Mouse (Mus musculus): ENCODE results near the gene Gdf11. TPM values are rescaled to one million over a fixed set of nuclear protein-coding genes. Genes with fewer than 3 reads are reported as not detected.
A peak's percentile ranks its signal among the peaks of the same experiment; 100 is the strongest.

Gdf11 gene
- 3.0 and 3.1 TPM in 2 replicates for polyA plus RNA-seq (2015; fragmentation: Nextera tagmentation; extraction: Ambion mirVana)

DNA sequence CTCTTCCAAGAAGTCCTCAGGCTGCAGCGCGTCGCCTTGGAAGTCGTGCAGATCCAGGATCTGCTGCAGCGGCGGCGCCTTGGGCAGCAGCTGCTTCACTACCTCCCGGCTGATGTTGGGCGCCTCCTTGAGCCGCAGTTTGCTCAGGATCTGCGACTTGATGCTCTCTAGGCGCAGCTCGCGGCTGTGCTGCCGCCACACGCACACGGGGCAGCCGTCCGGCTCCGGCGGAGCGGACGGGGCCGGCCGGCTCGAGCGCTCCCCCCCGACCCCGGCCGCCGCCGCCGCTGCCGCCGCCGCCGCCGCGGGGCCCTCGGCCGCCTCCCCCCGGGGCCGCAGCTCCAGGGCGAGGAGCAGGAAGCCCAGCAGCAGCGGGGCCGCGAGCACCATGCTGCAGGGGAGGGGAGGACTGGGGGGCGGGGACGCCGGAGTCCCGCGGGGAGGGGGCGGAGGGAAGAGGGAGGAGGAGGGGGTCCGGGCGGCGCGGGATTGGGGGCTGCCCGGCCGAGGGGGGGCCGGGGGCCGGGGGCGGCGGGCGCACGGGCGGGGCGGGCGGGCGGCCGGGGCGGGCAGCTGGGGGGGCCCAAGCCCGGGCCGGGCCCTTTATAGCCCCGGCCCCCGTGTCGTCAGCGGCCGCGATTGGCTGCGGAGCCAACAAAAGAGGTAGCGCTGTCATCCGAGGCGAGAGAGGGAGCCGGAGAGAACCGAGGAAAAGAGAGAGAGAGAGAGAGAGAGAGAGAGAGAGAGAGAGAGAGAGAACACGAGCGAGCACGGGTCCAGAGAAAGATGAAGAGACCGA lies at the start of gene Gdf11:
Gene Gdf11, minus strand, starts transcription at position 423 of the 799 bp plus-strand sequence.
- H3K36me3 ChIP-seq (ENCODE audit: control insufficient read depth, insufficient read depth, low read length), result no peaks in the 10 kb centered on the region
- peak; percentile 79 for ATAC-seq (ENCODE audit: low read depth)
- H3K4me2 ChIP-seq (ENCODE audit: low read depth, low read length), result peak within 1 kb of the TSS; percentile 96
- H3K27me3 ChIP-seq (ENCODE audit: control insufficient read depth, insufficient read depth, low read depth, low read length), result peaks cover 11% of the 10 kb centered on the region; the same call in 1 of the 2 replicates
- H3K27ac ChIP-seq (ENCODE audit: low read length), result peak within 1 kb of the TSS; percentile 84
- H3K4me3 ChIP-seq (ENCODE audit: low read length), result peak within 1 kb of the TSS; percentile 79
- WGBS, result under 1% methylated on average over 53 of the region's 89 CpGs
- H3K9me3 ChIP-seq (ENCODE audit: control insufficient read depth, low read length), result no peaks in the 10 kb centered on the region
- H3K9ac ChIP-seq (ENCODE audit: low read length), result peak within 1 kb of the TSS; percentile 78
- peaks cover 29% of the 10 kb centered on the region for H3K4me1 ChIP-seq (replicated peaks; ENCODE audit: control insufficient read depth, insufficient read depth, low read length)

DNA sequence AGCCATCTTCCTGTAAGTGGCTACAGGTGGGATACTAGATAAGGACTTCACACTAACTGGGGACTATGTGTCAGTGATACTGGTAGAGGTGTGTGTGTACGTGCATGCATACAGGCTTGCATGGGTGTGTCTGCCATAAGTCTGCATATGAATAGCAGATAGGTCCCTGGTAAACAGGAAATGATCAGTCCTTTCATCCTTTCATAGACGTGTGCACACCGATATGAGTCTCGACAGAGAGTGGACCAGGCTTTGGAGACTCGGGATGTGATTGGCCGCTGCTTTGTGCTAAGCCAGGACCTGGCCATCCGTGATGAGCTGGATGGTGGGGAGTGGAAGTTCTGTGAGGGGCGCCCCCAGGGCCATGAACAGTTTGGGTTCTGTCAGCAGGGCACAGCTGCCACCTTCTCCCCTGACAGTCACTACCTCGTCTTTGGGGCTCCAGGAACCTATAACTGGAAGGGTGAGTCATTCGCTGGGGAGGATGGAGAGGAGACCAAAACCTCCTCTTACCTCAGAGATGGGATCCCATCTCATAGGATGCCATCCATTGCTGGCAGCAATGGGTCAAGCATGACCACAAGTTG lies 49.0 kb upstream of the Gdf11 start:
- Histone ChIP-seq H3K36me3 (ENCODE audit: control insufficient read depth, insufficient read depth, low read length) (no peaks in the 10 kb centered on the region), H3K4me2 (ENCODE audit: low read depth, low read length) (no peak overlapping the region), H3K4me1 (replicated peaks; ENCODE audit: control insufficient read depth, insufficient read depth, low read length) (no peaks in the 10 kb centered on the region), H3K27me3 (ENCODE audit: control insufficient read depth, insufficient read depth, low read depth, low read length) (peaks cover 7% of the 10 kb centered on the region), H3K9ac (ENCODE audit: low read length) (no peak overlapping the region), H3K4me3 (ENCODE audit: low read length) (no peak overlapping the region), H3K9me3 (ENCODE audit: control insufficient read depth, low read length) (no peaks in the 10 kb centered on the region), H3K27ac (ENCODE audit: low read length) (no peak overlapping the region)
- 82% methylated on average over 10 of the region's 10 CpGs for WGBS
- ATAC-seq (ENCODE audit: low read depth), result no peak

DNA sequence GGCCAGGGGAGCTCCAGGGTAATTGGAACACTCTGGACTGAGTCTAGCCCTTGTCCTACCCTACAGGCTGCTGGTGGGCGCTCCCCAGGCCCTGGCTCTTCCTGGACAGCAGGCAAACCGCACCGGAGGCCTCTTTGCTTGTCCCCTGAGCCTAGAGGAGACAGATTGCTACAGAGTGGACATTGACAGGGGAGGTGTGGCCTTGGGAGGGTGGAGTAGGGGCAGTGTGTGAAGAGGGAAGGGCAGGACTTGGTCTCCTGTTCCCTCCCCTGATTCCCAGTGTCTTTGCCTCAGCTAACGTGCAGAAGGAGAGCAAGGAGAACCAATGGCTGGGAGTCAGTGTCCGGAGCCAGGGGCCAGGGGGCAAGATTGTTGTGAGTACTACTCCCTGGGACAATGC lies 47.5 kb upstream of the Gdf11 start:
- H3K27ac ChIP-seq (ENCODE audit: low read length), result no peak overlapping the region
- H3K36me3 ChIP-seq (ENCODE audit: control insufficient read depth, insufficient read depth, low read length), result no peaks in the 10 kb centered on the region
- H3K4me3 ChIP-seq (ENCODE audit: low read length), result no peak overlapping the region
- H3K27me3 ChIP-seq (ENCODE audit: control insufficient read depth, insufficient read depth, low read depth, low read length), result peaks cover 22% of the 10 kb centered on the region
- H3K9me3 ChIP-seq (ENCODE audit: control insufficient read depth, low read length), result no peaks in the 10 kb centered on the region
- peaks cover 4% of the 10 kb centered on the region for H3K4me1 ChIP-seq (replicated peaks; ENCODE audit: control insufficient read depth, insufficient read depth, low read length)
- ATAC-seq (ENCODE audit: low read depth), result no peak
- no peak overlapping the region for H3K4me2 ChIP-seq (ENCODE audit: low read depth, low read length)
- WGBS, result 44% methylated on average over 5 of the region's 5 CpGs
- no peak overlapping the region for H3K9ac ChIP-seq (ENCODE audit: low read length)

DNA sequence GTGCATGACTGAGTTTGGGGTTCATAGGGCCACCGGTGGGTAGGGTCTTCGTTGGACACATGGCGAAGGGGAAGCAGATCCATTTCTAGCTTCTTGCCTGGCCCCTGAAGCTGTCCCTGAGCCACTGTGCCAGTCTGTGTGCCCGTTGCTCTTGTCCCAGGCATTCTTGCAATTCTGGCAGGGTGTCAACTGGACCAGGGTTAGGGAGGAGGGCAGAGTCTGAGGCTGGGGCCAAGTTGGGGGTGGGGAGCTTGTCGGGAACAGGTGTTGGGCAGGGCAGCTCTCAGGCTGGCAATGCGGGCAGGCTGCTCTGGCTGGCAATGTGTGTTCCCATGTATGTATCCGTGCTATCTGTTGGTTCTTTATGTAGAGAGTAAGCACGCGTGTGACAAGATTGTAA lies 46.9 kb upstream of the Gdf11 start:
- WGBS, result 68% methylated on average over 9 of the region's 9 CpGs
- Histone ChIP-seq H3K4me3 (ENCODE audit: low read length) (no peak overlapping the region), H3K4me1 (replicated peaks; ENCODE audit: control insufficient read depth, insufficient read depth, low read length) (peaks cover 8% of the 10 kb centered on the region), H3K4me2 (ENCODE audit: low read depth, low read length) (no peak overlapping the region), H3K9ac (ENCODE audit: low read length) (no peak overlapping the region), H3K36me3 (ENCODE audit: control insufficient read depth, insufficient read depth, low read length) (no peaks in the 10 kb centered on the region), H3K9me3 (ENCODE audit: control insufficient read depth, low read length) (no peaks in the 10 kb centered on the region), H3K27me3 (ENCODE audit: control insufficient read depth, insufficient read depth, low read depth, low read length) (peaks cover 27% of the 10 kb centered on the region), H3K27ac (ENCODE audit: low read length) (no peak overlapping the region)
- ATAC-seq (ENCODE audit: low read depth), result peak; percentile 34; the same call in 1 of the 2 replicates

DNA sequence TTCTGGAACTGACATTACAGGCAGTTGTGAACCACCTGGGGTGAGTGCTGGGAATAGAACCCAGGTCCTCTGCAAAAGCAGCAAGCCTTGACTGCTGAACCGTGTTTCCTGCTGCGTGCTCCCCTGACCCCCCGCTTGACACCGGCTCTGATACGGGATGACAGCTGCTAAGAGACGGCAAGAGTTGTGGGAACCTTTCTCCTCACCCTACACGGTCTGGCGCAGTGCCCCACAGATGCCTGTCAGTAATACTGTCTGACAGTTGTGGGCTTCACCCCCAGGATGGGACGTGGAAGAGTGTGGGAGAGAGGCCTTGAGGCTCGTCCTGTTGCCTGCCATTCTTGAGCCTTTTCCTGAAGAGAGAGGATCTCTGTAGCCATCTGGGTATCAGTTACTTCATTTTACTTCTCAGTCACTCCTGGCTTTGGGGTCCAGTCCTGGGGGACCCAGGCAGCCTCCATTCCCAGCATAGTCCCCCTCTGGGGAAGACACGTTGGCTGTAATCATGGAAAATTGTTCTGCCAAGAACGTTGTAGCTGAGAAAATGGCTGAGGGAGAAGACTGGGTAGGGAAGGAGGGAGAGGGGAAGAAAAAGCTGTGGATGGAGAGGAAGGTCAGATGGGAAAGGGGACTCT lies 46.4 kb upstream of the Gdf11 start:
- no peak for ATAC-seq (ENCODE audit: low read depth)
- Histone ChIP-seq H3K9me3 (ENCODE audit: control insufficient read depth, low read length) (no peaks in the 10 kb centered on the region), H3K36me3 (ENCODE audit: control insufficient read depth, insufficient read depth, low read length) (no peaks in the 10 kb centered on the region), H3K4me2 (ENCODE audit: low read depth, low read length) (no peak overlapping the region), H3K4me1 (replicated peaks; ENCODE audit: control insufficient read depth, insufficient read depth, low read length) (peaks cover 8% of the 10 kb centered on the region), H3K4me3 (ENCODE audit: low read length) (no peak overlapping the region), H3K27ac (ENCODE audit: low read length) (no peak overlapping the region), H3K9ac (ENCODE audit: low read length) (no peak overlapping the region), H3K27me3 (ENCODE audit: control insufficient read depth, insufficient read depth, low read depth, low read length) (peaks cover 31% of the 10 kb centered on the region)
- WGBS, result 55% methylated on average over 12 of the region's 12 CpGs

DNA sequence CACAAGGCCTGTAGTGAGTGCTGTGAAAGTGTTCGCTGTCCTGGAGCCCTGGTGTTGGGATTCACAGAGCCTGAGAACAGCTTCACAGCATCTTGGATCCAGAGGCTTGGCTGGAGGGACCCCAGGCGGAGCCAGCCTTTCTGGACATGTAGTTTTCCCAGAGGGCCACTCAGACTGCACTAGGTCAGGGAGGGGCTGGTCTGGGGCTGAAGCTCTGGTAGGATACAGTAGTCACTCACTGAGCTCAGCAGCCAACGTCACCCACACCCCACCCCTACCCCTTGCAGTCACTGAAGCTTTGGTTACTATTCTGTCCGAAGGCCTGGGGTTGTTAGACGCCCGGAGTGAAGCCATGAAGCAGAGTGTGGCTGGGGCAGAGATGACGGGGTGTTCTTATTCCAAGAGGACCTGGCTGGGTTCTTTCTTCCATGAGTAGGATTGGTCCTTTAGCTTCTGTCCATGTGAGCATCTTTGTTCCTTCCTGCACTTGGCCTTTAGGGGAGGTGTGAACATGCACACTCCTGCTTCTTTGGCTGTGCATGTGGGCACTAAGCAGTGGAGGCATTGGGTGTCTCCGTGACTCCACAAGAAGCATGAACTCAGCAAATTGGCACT lies 44.4 kb upstream of the Gdf11 start:
- H3K4me1 ChIP-seq (replicated peaks; ENCODE audit: control insufficient read depth, insufficient read depth, low read length), result peaks cover 8% of the 10 kb centered on the region
- no peak for ATAC-seq (ENCODE audit: low read depth)
- 72% methylated on average over 8 of the region's 8 CpGs for WGBS
- no peaks in the 10 kb centered on the region for H3K36me3 ChIP-seq (ENCODE audit: control insufficient read depth, insufficient read depth, low read length)
- H3K27ac ChIP-seq (ENCODE audit: low read length), result no peak overlapping the region
- H3K4me3 ChIP-seq (ENCODE audit: low read length), result no peak overlapping the region
- H3K9ac ChIP-seq (ENCODE audit: low read length), result no peak overlapping the region
- peaks cover 39% of the 10 kb centered on the region for H3K27me3 ChIP-seq (ENCODE audit: control insufficient read depth, insufficient read depth, low read depth, low read length)
- no peaks in the 10 kb centered on the region for H3K9me3 ChIP-seq (ENCODE audit: control insufficient read depth, low read length)
- no peak overlapping the region for H3K4me2 ChIP-seq (ENCODE audit: low read depth, low read length)

DNA sequence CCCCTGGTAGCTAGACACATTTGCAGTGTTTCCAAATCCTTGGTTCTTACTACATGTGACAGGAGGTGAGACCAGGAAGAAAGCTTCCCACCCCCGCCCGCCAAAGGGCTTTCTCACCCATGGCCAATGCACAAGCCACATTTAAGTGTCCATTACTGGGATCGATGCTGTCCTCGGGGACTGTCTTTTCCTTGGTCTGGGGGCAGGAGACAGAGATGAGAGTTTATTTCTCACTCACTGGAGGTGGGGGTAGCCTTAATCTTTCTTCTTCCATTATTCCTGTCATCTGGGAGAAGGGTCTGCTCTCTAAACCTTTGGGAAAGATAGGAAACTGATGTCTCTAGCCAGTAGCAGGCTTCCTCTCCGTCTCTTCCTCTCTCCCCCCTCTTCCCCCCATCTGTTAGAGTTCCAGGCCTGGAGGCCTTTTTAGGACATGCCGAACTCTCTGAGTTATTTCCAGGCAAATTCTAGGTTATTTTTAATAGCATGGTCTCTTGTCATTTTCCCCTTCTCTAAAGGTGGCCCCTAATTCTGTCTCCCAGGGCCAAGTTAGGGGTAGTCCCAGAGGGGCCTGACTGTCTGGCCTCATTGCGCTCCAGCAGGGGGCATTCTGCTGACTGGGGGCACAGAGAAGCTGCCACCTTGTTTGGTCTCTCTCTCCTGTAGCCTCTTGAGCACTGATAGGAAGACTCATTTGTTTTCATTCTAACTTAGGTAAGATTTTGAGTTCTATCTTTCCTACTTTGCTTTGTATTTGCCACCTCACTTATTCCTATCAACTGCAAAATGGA lies 43.7 kb upstream of the Gdf11 start:
- Histone ChIP-seq H3K9me3 (ENCODE audit: control insufficient read depth, low read length) (no peaks in the 10 kb centered on the region), H3K27me3 (ENCODE audit: control insufficient read depth, insufficient read depth, low read depth, low read length) (peaks cover 39% of the 10 kb centered on the region), H3K4me2 (ENCODE audit: low read depth, low read length) (no peak overlapping the region), H3K36me3 (ENCODE audit: control insufficient read depth, insufficient read depth, low read length) (no peaks in the 10 kb centered on the region), H3K9ac (ENCODE audit: low read length) (no peak overlapping the region), H3K4me1 (replicated peaks; ENCODE audit: control insufficient read depth, insufficient read depth, low read length) (peaks cover 8% of the 10 kb centered on the region), H3K4me3 (ENCODE audit: low read length) (no peak overlapping the region), H3K27ac (ENCODE audit: low read length) (no peak overlapping the region)
- no peak for ATAC-seq (ENCODE audit: low read depth)
- 55% methylated on average over 7 of the region's 7 CpGs for WGBS

DNA sequence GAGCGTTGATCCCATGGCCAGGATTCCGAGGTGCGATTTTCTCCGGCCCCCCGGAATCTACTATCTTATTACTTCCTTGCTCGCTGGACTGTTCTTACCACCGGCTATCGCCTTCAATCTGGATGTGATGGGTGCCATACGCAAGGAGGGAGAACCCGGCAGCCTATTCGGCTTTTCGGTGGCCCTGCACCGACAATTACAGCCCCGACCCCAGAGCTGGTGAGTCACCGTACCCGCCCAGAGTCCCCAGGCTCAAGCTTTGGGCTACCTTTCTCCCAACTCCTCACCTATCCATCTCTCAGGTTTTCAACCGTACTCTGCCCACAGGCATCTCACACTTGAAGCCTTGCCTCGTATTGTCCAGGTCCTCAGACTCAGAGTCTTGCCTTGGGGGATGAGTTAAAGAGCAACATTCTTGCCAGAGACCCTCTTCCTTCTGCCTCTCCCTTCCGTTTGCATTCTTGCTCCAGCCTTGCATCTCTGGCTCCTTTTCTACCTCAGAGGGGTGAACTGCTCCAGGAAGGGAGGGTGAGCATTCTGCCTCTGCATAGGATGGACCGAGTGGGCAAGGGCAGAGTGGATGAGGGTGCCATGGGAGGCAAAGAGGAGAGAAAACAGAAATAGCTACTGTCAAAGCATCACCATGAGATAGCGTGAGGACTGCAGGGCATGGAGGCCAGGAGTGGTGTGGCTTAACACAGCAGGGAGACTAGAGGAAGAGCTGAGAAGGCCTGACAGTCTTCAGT lies 42.6 kb upstream of the Gdf11 start:
- Histone ChIP-seq H3K27ac (ENCODE audit: low read length) (no peak overlapping the region), H3K36me3 (ENCODE audit: control insufficient read depth, insufficient read depth, low read length) (no peaks in the 10 kb centered on the region), H3K4me2 (ENCODE audit: low read depth, low read length) (peak overlapping the region; percentile 68), H3K27me3 (ENCODE audit: control insufficient read depth, insufficient read depth, low read depth, low read length) (peaks cover 39% of the 10 kb centered on the region), H3K4me3 (ENCODE audit: low read length) (peak overlapping the region; percentile 49), H3K4me1 (replicated peaks; ENCODE audit: control insufficient read depth, insufficient read depth, low read length) (peaks cover 13% of the 10 kb centered on the region), H3K9ac (ENCODE audit: low read length) (peak overlapping the region; percentile 43; the same call in 1 of the 2 replicates), H3K9me3 (ENCODE audit: control insufficient read depth, low read length) (no peaks in the 10 kb centered on the region)
- WGBS, result 4% methylated on average over 21 of the region's 21 CpGs
- ATAC-seq (ENCODE audit: low read depth), result no peak
